In the genomic region with DNA sequence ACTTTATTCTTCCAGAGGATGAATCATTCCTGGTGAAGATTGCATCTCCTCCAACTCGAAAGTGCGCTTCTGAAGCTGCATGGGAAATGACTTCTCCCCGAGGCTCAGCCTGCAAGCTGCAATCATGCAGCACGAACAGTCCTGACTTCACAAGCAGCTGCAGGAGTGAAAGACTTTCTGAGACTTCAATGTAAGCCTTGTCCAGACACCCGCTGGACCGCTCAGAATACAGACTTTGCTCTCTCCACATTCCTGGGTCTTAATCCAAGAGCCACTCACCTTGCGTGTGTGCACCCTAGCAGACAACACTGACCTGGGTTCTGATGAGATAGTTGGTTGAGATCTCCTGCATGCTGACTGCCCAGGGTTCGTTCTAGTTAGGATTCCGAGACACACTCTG, we compare ENCODE assay signal across 24 mouse cellular contexts. TPM values are rescaled to one million over a fixed set of nuclear protein-coding genes. Genes with fewer than 3 reads are reported as not detected.
DNase-seq lines count a peak whose midpoint lies in the region; ATAC-seq lines count a peak whose summit lies in the region.
"Had no signal": no experiment of that assay in that cellular context is flagged by ENCODE, and none has a peak within 500 bp of the region (broad histone marks: within the 10 kb centered on the region; RNA-seq: fewer than 3 reads in every experiment).

No protein-coding gene starts in this region.

- no peak overlapping the region for H3K9ac ChIP-seq in embryonic facial prominence, embryonic 15.5 days
- no peak overlapping the region for H3K9ac ChIP-seq in hindbrain, embryonic 14.5 days
- no peak overlapping the region for H3K9ac ChIP-seq in neural tube, embryonic 11.5 days (ENCODE audit: low read length)
- H3K9ac ChIP-seq: forebrain, embryonic 13.5 days had no signal

- H3K4me1 ChIP-seq in heart, embryonic 10.5 days: no peaks in the 10 kb centered on the region
- peaks cover 51% of the 10 kb centered on the region for H3K4me1 ChIP-seq in embryonic facial prominence, embryonic 15.5 days
- peaks cover 9% of the 10 kb centered on the region; the same call in 1 of the 2 replicates for H3K4me1 ChIP-seq in hindbrain, embryonic 14.5 days (replicated peaks; ENCODE audit: control insufficient read depth, insufficient read depth, low read length)
- H3K4me1 ChIP-seq in neural tube, embryonic 11.5 days (ENCODE audit: control insufficient read depth, insufficient read depth, low read length): peaks cover 30% of the 10 kb centered on the region

- no peak overlapping the region for H3K27ac ChIP-seq in heart, embryonic 10.5 days
- peak overlapping the region; percentile 48 for H3K27ac ChIP-seq in embryonic facial prominence, embryonic 15.5 days (replicated peaks)
- peak overlapping the region; percentile 43 for H3K27ac ChIP-seq in hindbrain, embryonic 14.5 days
- peak overlapping the region; percentile 28; the same call in 1 of the 2 replicates for H3K27ac ChIP-seq in neural tube, embryonic 11.5 days (ENCODE audit: low read depth, low read length)
- H3K27ac ChIP-seq: forebrain, embryonic 13.5 days; kidney, postnatal 0 days; stomach, postnatal 0 days had no signal

- WGBS in heart, embryonic 10.5 days: 59% methylated on average over 9 of the region's 9 CpGs
- WGBS in embryonic facial prominence, embryonic 15.5 days: 38% methylated on average over 9 of the region's 9 CpGs
- WGBS in hindbrain, embryonic 14.5 days: 21% methylated on average over 9 of the region's 9 CpGs
- WGBS in neural tube, embryonic 11.5 days: 29% methylated on average over 9 of the region's 9 CpGs

- no peaks in the 10 kb centered on the region for H3K9me3 ChIP-seq in heart, embryonic 10.5 days
- no peaks in the 10 kb centered on the region for H3K9me3 ChIP-seq in embryonic facial prominence, embryonic 15.5 days (replicated peaks)
- H3K9me3 ChIP-seq in hindbrain, embryonic 14.5 days (ENCODE audit: control insufficient read depth, low read length): no peaks in the 10 kb centered on the region
- no peaks in the 10 kb centered on the region for H3K9me3 ChIP-seq in neural tube, embryonic 11.5 days (ENCODE audit: control insufficient read depth, low read length)
- H3K9me3 ChIP-seq: forebrain, embryonic 13.5 days had no signal

- no peak for ATAC-seq in embryonic facial prominence, embryonic 15.5 days (ENCODE audit: insufficient number of reproducible peaks, low FRiP score, low TSS enrichment, low read depth)
- no peak for ATAC-seq in hindbrain, embryonic 14.5 days (ENCODE audit: low FRiP score)
- ATAC-seq in neural tube, embryonic 11.5 days (ENCODE audit: insufficient read depth, low FRiP score, low TSS enrichment): no peak
- ATAC-seq: forebrain, embryonic 13.5 days; lung, postnatal 0 days had no signal

- no peak overlapping the region for H3K4me3 ChIP-seq in heart, embryonic 10.5 days
- H3K4me3 ChIP-seq in embryonic facial prominence, embryonic 15.5 days (replicated peaks): no peak overlapping the region
- no peak overlapping the region for H3K4me3 ChIP-seq in hindbrain, embryonic 14.5 days (replicated peaks; ENCODE audit: low read length)
- no peak overlapping the region for H3K4me3 ChIP-seq in neural tube, embryonic 11.5 days (ENCODE audit: low read depth, low read length)
- H3K4me3 ChIP-seq: forebrain, embryonic 13.5 days had no signal

- no peaks in the 10 kb centered on the region for H3K36me3 ChIP-seq in heart, embryonic 10.5 days
- H3K36me3 ChIP-seq in embryonic facial prominence, embryonic 15.5 days: no peaks in the 10 kb centered on the region
- H3K36me3 ChIP-seq in hindbrain, embryonic 14.5 days (replicated peaks; ENCODE audit: control insufficient read depth, insufficient read depth): no peaks in the 10 kb centered on the region
- no peaks in the 10 kb centered on the region for H3K36me3 ChIP-seq in neural tube, embryonic 11.5 days (ENCODE audit: control insufficient read depth, insufficient read depth, low read length)

- peaks cover 62% of the 10 kb centered on the region for H3K27me3 ChIP-seq in heart, embryonic 10.5 days (ENCODE audit: insufficient read depth, poor library complexity, severe bottlenecking)
- H3K27me3 ChIP-seq in embryonic facial prominence, embryonic 15.5 days: peaks cover 9% of the 10 kb centered on the region
- peaks cover 78% of the 10 kb centered on the region for H3K27me3 ChIP-seq in hindbrain, embryonic 14.5 days (ENCODE audit: control insufficient read depth, insufficient read depth, low read length)
- H3K27me3 ChIP-seq in neural tube, embryonic 11.5 days (ENCODE audit: control insufficient read depth, insufficient read depth, low read length): peaks cover 38% of the 10 kb centered on the region

- H3K4me2 ChIP-seq in embryonic facial prominence, embryonic 15.5 days (replicated peaks): no peak overlapping the region
- H3K4me2 ChIP-seq in hindbrain, embryonic 14.5 days (replicated peaks): peak overlapping the region; percentile 29
- H3K4me2 ChIP-seq in neural tube, embryonic 11.5 days (ENCODE audit: low read depth): no peak overlapping the region
- H3K4me2 ChIP-seq: forebrain, embryonic 13.5 days had no signal

- DNase-seq in heart, embryonic 10.5 days (ENCODE audit: low spot score): peak; percentile 69
- DNase-seq in heart, adult 9 months (ENCODE audit: low spot score in 2 of 2): no peak
- no peak for DNase-seq in hindbrain, embryonic 14.5 days (ENCODE audit: low spot score)
- DNase-seq in neural tube, embryonic 11.5 days (ENCODE audit: low spot score): no peak
- DNase-seq in layer of hippocampus, postnatal 36 days: no peak
- DNase-seq in ovary, postnatal 36 days (ENCODE audit: low spot score): no peak
- DNase-seq: cerebellum, adult 8-10 months; gastrocnemius, postnatal 10 days; heart, adult 18-20 months; kidney, adult 11 months; liver; right cerebral cortex, adult 18-20 months had no signal

RNA-seq across cellular contexts. Expression of a gene that starts 26.2 kb away (rescaled TPM):
- polyA plus RNA-seq in heart, embryonic 10.5 days (2016; fragmentation: Nextera tagmentation; extraction: Ambion mirVana): 0.28 and 1.9 TPM in 2 replicates
- 47.0 and 47.2 TPM in 2 replicates for polyA plus RNA-seq in embryonic facial prominence, embryonic 15.5 days (2015; fragmentation: Nextera tagmentation; extraction: Ambion mirVana)
- polyA plus RNA-seq in hindbrain, embryonic 14.5 days (2014; fragmentation: Nextera tagmentation; extraction: Ambion mirVana): 7.9 and 8.2 TPM in 2 replicates
- polyA plus RNA-seq in neural tube, embryonic 11.5 days (2014; fragmentation: Nextera tagmentation; extraction: Ambion mirVana): 36.2 and 42.8 TPM in 2 replicates
- total RNA-seq in layer of hippocampus, postnatal 36 days (2021): not detected
- total RNA-seq: adrenal gland, postnatal 4 days; heart, adult 18-20 months; hematopoietic stem cell, adult 5-6 weeks; layer of hippocampus, postnatal 25 days; left cerebral cortex, postnatal 36 days; megakaryocyte, adult 5-6 weeks had no signal
- polyA plus RNA-seq: cortical plate, adult 2 months; kidney, postnatal 0 days; liver, embryonic 16.5 days; lung, postnatal 0 days; stomach, postnatal 0 days had no signal
